Mouse (Mus musculus) gastrocnemius, adult 18-20 months (tissue): ENCODE results near the gene Mfng. TPM values are rescaled to one million over a fixed set of nuclear protein-coding genes. Genes with fewer than 3 reads are reported as not detected.

Experiments used
- DNase-seq: peaks from one replicate; pipeline ENCODE4 v3.0.0; 2021; ENCODE audit warnings: low spot score
- total RNA-seq, 2 experiments: library from RNA; stranded (reverse); gene quantifications; 2 replicates each; pipeline ENCODE4 v1.2.3; 2021

Gene Mfng
- total RNA-seq, 2 experiments from 2014 or later: 1.8 to 3.6 TPM

GRCm38 (mm10) chr15:78788042-78788441 lies 14.8 kb upstream of the Mfng start:
- no peak for DNase-seq

DNA sequence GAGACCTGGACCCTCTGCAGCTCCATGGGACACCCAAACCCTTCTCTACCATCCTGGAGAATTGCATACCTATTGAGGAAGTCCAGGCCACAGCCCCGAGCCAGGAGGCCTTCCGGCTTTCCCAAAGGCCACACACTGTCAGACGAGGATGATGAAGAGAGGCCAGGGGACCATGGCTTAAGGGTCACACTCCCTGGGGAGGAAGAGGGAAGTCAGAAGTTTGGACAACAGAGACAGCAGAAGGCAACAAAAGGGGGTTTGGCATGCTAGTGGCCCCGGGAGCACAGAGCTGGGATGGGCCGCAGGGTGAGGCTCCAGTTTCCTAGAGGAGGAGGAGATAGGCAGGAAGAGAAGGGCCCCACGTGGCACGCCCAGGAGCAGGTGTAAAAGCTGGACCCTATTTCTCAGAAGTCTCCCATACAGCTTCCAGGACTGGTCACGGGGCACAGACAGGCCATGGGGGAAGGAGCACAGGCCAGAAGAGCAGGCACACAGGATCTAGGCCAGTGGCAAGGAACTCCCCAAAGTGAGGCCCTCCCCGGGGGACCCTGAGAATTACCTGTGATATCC lies 14.1 kb upstream of the Mfng start:
- DNase-seq: no peak

DNA sequence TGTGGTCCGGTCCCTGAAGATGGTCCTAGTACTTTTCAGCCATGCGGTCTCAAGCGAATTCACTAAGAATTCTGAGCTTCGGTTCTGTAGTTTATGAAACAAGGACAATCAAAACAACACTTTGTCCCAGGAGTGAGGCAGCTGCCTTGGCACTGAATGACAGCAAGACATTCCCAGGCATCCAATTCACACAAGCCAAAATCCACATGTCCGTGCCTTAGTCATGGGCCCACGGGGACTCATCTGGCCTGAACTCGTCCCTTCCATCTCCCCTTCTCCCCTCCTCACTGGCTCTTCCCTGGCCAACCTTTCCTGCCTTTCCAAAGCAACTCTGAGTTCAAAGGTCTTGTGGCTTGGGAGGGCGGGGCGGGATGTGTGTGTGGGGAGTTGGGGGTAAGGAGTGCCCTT lies 13.1 kb upstream of the Mfng start:
- peak; percentile 80 for DNase-seq

GRCm38 (mm10) chr15:78785961-78786360 lies 12.7 kb upstream of the Mfng start:
- DNase-seq: peak; percentile 76

GRCm38 (mm10) chr15:78785258-78785657 lies 12.0 kb upstream of the Mfng start:
- DNase-seq: no peak

DNA sequence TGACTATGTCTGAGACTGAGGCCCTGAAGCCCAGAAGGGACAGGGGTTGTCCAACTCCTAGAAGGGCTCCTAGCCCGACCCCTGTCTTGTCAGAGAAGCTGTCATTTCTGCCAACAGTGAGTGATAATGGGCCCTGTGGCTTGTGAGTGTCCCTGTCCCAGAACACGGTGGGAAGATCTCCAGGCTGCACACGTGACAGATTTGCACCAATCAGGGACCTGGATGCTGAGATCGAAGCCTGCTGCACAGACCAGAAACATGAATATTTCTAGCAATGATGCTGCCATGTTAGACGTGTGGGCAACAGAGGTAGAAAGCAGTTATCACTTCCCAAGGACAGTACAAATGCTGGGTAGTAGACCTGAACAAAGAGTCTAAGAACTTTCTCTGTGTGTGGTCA lies 11.2 kb upstream of the Mfng start:
- no peak for DNase-seq

DNA sequence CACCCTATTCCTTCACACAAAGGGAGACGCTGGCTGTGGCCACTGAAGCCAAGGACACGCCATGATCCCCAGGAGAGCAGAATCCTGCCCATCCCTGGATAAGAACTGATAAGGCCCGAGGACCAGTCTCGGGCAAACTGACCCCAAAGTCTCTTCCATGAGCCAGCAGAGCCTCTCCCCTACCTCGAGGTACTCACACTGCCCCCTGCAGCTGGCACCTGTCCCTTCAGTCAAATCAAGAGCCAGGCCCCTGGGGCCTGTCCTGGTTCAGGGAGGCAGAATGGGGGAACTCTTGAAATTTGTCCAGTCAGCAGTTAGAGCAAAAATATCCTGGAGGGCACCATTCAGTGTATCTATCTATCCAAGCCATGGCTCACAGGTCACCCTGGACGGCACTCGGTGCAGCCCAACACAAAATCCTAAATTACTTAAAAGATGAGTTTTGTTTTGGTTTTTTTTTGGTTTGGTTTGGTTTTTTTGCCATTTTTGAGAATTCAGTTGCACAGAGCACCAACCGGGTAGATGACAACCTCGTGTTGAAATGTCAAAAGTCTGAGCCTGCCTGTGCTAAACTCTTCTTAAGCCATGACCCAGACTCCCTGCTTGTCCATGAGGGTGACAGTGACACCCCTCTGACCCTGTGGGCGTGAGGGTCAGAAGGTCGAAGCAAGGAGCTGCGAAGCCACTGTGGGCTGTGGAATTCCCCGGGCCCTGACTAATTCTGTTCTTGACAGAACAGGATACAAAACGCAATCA lies 9.3 kb upstream of the Mfng start:
- DNase-seq: no peak

DNA sequence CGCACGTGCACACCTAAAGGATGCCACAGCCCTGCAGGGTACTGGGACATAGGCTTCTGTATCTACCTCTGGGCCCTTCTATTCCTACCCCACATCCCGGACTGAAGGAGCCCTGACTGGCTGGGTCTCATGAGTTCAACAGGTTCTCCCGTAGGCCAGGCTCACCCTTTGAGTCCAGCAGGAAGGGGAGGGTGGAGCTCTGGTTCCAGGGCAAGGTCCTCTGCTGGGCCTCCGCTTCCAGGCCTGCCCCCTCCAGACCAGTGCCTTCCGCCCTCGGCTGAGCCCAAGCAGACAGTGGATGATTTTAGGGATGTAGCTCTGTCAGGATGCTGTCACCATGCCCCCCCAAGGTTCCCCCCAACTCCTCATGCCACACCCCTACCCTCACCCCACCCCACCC lies 7.6 kb upstream of the Mfng start:
- no peak for DNase-seq

GRCm38 (mm10) chr15:78780359-78780758 lies 7.1 kb upstream of the Mfng start:
- DNase-seq: no peak

- DNase-seq: no peak
Measured at GRCm38 (mm10) chr15:78779690-78780089, 6.4 kb upstream of the Mfng start.

GRCm38 (mm10) chr15:78779253-78779652 lies 6.0 kb upstream of the Mfng start:
- no peak for DNase-seq

DNA sequence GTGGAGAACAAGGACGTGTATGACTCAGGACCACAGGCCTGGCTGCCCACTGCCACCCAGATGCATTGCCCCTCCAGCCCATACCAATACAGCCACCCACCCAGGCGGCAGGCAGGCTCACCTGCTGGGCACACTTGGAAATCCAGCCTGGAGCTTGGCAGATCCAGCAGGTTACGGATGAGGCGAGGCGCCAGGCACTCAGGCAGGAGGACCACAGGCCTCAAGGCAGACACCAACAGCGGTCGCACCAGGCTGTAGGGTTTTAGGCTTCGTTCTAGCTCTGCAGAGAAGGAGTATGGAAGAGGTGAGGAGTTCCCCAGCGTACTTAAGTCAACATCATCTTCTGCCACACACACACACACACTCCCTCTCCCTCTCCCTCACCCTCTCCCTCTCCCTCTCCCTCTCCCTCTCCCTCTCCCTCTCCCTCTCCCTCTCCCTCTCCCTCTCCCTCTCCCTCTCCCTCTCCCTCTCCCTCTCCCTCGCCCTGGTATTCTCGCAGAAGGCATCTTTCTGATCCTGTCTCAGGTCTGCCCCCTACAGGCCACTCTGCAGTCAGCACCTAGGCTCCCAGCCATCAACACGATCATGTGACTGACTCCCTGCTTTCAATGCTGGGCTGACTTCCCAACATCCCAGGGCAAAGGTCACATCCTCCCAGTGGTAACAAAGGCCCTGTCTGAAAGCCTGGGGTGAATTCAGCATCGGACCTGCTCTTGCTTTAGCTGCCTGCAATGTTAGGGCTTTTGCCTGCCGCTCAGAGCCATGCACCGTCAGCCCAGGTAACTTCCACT lies 5.0 kb upstream of the Mfng start:
- DNase-seq: peak; percentile 93

DNA sequence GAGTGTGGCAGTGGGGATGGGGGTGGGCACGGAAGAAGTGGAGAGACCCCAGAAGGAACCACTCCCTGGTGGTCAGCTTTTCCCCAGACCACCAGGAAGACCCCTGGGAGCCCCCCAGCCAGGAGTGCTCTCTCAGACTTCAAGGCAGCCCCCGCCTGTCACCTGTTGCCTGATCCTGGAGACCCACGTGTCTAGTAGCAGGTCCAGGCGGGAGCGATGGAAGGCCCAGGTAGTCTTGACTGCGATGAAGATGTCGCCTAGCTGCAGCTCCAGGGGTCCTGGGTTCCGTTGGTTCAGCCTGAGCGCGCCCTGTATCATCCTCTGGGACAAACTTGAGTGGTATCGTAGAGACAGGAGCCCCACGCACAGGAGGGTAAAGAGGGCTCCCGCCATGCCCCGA lies 419 bp downstream of the Mfng start:
- no peak for DNase-seq

- no peak for DNase-seq
Measured at GRCm38 (mm10) chr15:78772368-78772763, 909 bp downstream of the Mfng start.

DNA sequence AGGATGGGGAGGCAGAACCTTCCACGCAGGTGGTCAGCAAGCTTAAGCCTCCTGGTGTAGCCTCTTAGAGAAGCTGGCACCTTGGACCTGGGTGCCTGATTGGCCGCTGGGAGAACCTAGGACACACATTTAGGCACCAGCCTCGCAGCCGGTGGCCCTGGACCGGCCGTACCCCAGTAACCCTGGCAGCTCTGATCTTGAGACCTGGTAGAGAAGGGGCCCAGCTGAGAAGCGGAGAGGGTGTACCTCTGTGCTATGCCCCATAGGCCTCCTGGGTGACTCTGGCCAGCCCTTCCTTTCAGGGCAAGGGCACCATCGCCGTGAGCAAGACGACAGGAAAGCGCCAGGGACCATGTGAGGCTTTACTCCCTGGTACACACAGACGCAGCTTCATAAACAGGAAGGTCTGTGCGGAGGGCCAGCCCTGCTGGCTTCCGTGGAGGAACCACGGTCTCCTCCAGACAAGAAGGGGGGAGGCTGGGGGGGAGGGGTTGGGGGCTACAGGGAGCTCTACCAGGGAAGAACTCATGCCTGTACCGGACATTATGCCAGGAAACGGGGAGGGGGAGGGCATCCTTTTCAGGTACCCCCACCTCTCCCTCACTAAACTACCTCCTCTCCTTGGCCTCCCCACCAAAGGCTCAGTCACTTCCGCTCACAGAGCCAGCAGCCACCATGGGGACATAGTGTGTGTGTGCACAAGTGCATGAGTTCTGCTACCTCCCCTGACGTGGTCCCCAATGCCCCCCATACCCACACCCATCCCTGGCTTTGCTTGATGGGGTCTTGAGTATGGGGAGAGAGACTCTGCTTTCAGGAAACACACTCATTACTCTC lies 1.5 kb downstream of the Mfng start:
- no peak for DNase-seq

- no peak for DNase-seq
Measured at GRCm38 (mm10) chr15:78770983-78771355, 2.3 kb downstream of the Mfng start.

DNA sequence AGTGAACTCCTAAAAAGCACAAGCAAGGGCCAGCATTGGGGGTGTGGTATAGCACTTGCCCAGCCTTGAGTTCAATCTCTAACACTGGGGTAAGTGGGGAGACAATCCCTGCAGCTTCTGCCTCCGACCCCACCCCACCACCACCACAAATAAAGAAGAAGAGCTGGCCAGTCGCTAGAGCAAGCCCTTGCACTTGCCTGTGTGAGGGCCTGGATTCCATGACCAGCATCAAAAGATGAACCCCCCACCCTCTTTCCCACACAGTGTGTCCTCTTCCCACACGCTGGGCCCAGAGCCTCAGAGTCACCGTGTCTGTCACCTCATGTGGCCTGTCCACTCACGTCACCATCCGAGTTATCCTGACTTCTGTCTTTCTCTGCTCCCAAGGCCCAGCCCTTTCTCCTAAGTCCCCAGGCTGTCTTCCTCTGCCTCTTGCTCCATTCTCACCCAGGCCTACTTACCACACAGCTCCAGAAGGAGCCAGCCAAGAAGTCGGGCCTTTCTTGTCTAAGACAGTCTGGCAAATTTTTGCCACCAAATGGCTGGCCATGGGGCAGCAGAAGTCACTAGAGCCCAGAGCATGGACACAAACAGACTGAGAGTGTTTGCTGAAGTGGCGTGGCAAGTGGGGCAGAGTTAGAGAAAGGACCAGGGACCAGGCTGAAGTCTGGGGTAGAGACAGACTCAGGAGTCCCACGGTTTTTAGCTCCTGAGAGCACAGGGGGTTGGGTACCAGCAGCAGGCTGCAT lies 2.9 kb downstream of the Mfng start:
- DNase-seq: no peak

- DNase-seq: no peak
Measured at GRCm38 (mm10) chr15:78769064-78769463, 4.2 kb downstream of the Mfng start.

DNA sequence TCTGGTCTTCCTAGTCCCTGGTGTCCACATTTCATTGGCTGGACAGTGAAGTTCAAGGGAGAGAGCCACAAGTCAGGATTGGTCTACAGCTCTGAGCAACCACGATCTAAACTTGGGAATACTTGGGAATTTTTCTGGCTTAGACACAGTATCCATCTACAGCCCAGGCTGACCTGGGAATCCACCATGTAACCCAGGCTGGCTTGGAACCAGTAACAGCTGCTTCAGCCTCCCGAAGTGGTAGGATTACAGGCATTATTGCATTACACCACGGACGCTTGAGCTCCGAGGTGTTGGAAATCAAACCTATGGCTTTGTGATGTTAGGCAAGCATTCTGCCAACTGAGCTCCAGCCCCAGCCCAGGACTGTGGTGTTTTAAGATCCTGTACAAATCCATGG lies 9.6 kb downstream of the Mfng start:
- no peak for DNase-seq

- DNase-seq: no peak
Measured at GRCm38 (mm10) chr15:78763210-78763609, 10.1 kb downstream of the Mfng start.

- no peak for DNase-seq
Measured at GRCm38 (mm10) chr15:78761112-78761511, 12.2 kb downstream of the Mfng start.
